Mouse (Mus musculus) lung, postnatal 10 days (tissue): ENCODE results near the gene Hist1h1a.

Experiments
- DNase-seq: peaks from one replicate; pipeline ENCODE4 v3.0.0; 2021

The Hist1h1a gene

GRCm38 (mm10) chr13:23744421-23745380 is 18.8 kb upstream of the Hist1h1a start:
- DNase-seq: no peak

- peak; percentile 91 for DNase-seq
Observed at GRCm38 (mm10) chr13:23745381-23746161, 17.9 kb upstream of the Hist1h1a start, which contains the start of gene Hist1h3c. Gene Hist1h3c, minus strand, starts transcription at chr13:23745602.

GRCm38 (mm10) chr13:23746201-23747080 is 17.0 kb upstream of the Hist1h1a start, which contains the start of gene Hist1h2bb:
Gene Hist1h2bb, plus strand, starts transcription at chr13:23746734.
- DNase-seq: peak; percentile 71

- no peak for DNase-seq
Observed at GRCm38 (mm10) chr13:23747081-23747891, 16.2 kb upstream of the Hist1h1a start.

- no peak for DNase-seq
Observed at GRCm38 (mm10) chr13:23747892-23748288, 15.6 kb upstream of the Hist1h1a start.

GRCm38 (mm10) chr13:23749563-23750121 is 13.8 kb upstream of the Hist1h1a start:
- DNase-seq: no peak

GRCm38 (mm10) chr13:23750839-23751477 is 12.5 kb upstream of the Hist1h1a start, which contains the start of gene Hist1h2ab:
Gene Hist1h2ab, plus strand, starts transcription at chr13:23751126.
- peak; percentile 40 for DNase-seq

GRCm38 (mm10) chr13:23751478-23751956 is 11.9 kb upstream of the Hist1h1a start:
- no peak for DNase-seq

- DNase-seq: peak; percentile 90
Observed at GRCm38 (mm10) chr13:23752067-23752741, 11.3 kb upstream of the Hist1h1a start, which contains the start of gene Hist1h3b. Gene Hist1h3b, plus strand, starts transcription at chr13:23752267.

- DNase-seq: no peak
Observed at GRCm38 (mm10) chr13:23752742-23753172, 10.7 kb upstream of the Hist1h1a start.

GRCm38 (mm10) chr13:23753314-23754078 is 10.0 kb upstream of the Hist1h1a start:
- DNase-seq: no peak

- no peak for DNase-seq
Observed at GRCm38 (mm10) chr13:23755000-23755399, 8.5 kb upstream of the Hist1h1a start.

- DNase-seq: peak; percentile 93
Observed at GRCm38 (mm10) chr13:23756790-23757189, 6.7 kb upstream of the Hist1h1a start, which contains the start of gene Hist1h4b. Gene Hist1h4b, plus strand, starts transcription at chr13:23757013.

- DNase-seq: no peak
Observed at GRCm38 (mm10) chr13:23757211-23757773, 6.2 kb upstream of the Hist1h1a start.

- DNase-seq: no peak
Observed at GRCm38 (mm10) chr13:23757921-23758320, 5.5 kb upstream of the Hist1h1a start.

- DNase-seq: no peak
Observed at GRCm38 (mm10) chr13:23759251-23759771, 4.2 kb upstream of the Hist1h1a start.

- DNase-seq: no peak
Observed at GRCm38 (mm10) chr13:23759916-23760239, 3.6 kb upstream of the Hist1h1a start.
